Mouse (Mus musculus): Measurements from ENCODE around the gene Ppp2r5a. TPM values are rescaled to one million over a fixed set of nuclear protein-coding genes. Genes with fewer than 3 reads are reported as not detected.

Gene Ppp2r5a
- polyA plus RNA-seq, 1 experiment from 2014 or later: 19.4 TPM

GRCm38 (mm10) chr1:191307766-191308455, 95.2 kb downstream of the Ppp2r5a start:
- no peak overlapping the region for H3K27ac ChIP-seq (ENCODE audit: low read depth, low read length)
- WGBS: 79% methylated on average over 9 of the region's 9 CpGs
- no peaks in the 10 kb centered on the region for H3K36me3 ChIP-seq (ENCODE audit: control insufficient read depth, insufficient read depth, low read length)
- no peaks in the 10 kb centered on the region for H3K27me3 ChIP-seq (ENCODE audit: control insufficient read depth, insufficient read depth, low read length)
- no peak for ATAC-seq (replicated peaks; ENCODE audit: low FRiP score)
- H3K9ac ChIP-seq (ENCODE audit: low read length): no peak overlapping the region
- H3K4me2 ChIP-seq (ENCODE audit: low read depth, low read length, severe bottlenecking): no peak overlapping the region
- no peaks in the 10 kb centered on the region for H3K9me3 ChIP-seq (ENCODE audit: control insufficient read depth, low read length)
- H3K4me3 ChIP-seq (ENCODE audit: low read depth, low read length): no peak overlapping the region
- H3K4me1 ChIP-seq (replicated peaks; ENCODE audit: control insufficient read depth, insufficient read depth, low read length): no peaks in the 10 kb centered on the region
- DNase-seq (ENCODE audit: low spot score): no peak

- H3K4me1 ChIP-seq (replicated peaks; ENCODE audit: control insufficient read depth, insufficient read depth, low read length): no peaks in the 10 kb centered on the region
- H3K9me3 ChIP-seq (ENCODE audit: control insufficient read depth, low read length): no peaks in the 10 kb centered on the region
- no peak overlapping the region for H3K27ac ChIP-seq (ENCODE audit: low read depth, low read length)
- no peak overlapping the region for H3K9ac ChIP-seq (ENCODE audit: low read length)
- no peaks in the 10 kb centered on the region for H3K36me3 ChIP-seq (ENCODE audit: control insufficient read depth, insufficient read depth, low read length)
- H3K27me3 ChIP-seq (ENCODE audit: control insufficient read depth, insufficient read depth, low read length): no peaks in the 10 kb centered on the region
- DNase-seq (ENCODE audit: low spot score) (no peak), ATAC-seq (replicated peaks; ENCODE audit: low FRiP score) (no peak)
- 91% methylated on average over 9 of the region's 9 CpGs for WGBS
- no peak overlapping the region for H3K4me3 ChIP-seq (ENCODE audit: low read depth, low read length)
- H3K4me2 ChIP-seq (ENCODE audit: low read depth, low read length, severe bottlenecking): no peak overlapping the region
Measured at GRCm38 (mm10) chr1:191306316-191306715, 96.8 kb downstream of the Ppp2r5a start.

GRCm38 (mm10) chr1:191305610-191306009, 97.5 kb downstream of the Ppp2r5a start:
- Histone ChIP-seq H3K9ac (ENCODE audit: low read length) (no peak overlapping the region), H3K9me3 (ENCODE audit: control insufficient read depth, low read length) (no peaks in the 10 kb centered on the region), H3K27me3 (ENCODE audit: control insufficient read depth, insufficient read depth, low read length) (no peaks in the 10 kb centered on the region), H3K4me3 (ENCODE audit: low read depth, low read length) (no peak overlapping the region), H3K4me2 (ENCODE audit: low read depth, low read length, severe bottlenecking) (no peak overlapping the region), H3K27ac (ENCODE audit: low read depth, low read length) (no peak overlapping the region), H3K36me3 (ENCODE audit: control insufficient read depth, insufficient read depth, low read length) (no peaks in the 10 kb centered on the region), H3K4me1 (replicated peaks; ENCODE audit: control insufficient read depth, insufficient read depth, low read length) (no peaks in the 10 kb centered on the region)
- 70% methylated on average over 7 of the region's 7 CpGs for WGBS
- DNase-seq (ENCODE audit: low spot score) (no peak), ATAC-seq (replicated peaks; ENCODE audit: low FRiP score) (no peak)

GRCm38 (mm10) chr1:191304216-191304615, 98.9 kb downstream of the Ppp2r5a start:
- Histone ChIP-seq H3K36me3 (ENCODE audit: control insufficient read depth, insufficient read depth, low read length) (no peaks in the 10 kb centered on the region), H3K4me3 (ENCODE audit: low read depth, low read length) (no peak overlapping the region), H3K27ac (ENCODE audit: low read depth, low read length) (no peak overlapping the region), H3K4me1 (replicated peaks; ENCODE audit: control insufficient read depth, insufficient read depth, low read length) (no peaks in the 10 kb centered on the region), H3K4me2 (ENCODE audit: low read depth, low read length, severe bottlenecking) (no peak overlapping the region), H3K27me3 (ENCODE audit: control insufficient read depth, insufficient read depth, low read length) (no peaks in the 10 kb centered on the region), H3K9ac (ENCODE audit: low read length) (no peak overlapping the region), H3K9me3 (ENCODE audit: control insufficient read depth, low read length) (no peaks in the 10 kb centered on the region)
- ATAC-seq (replicated peaks; ENCODE audit: low FRiP score) (no peak), DNase-seq (ENCODE audit: low spot score) (no peak)
- WGBS: 72% methylated on average over 6 of the region's 6 CpGs

DNA sequence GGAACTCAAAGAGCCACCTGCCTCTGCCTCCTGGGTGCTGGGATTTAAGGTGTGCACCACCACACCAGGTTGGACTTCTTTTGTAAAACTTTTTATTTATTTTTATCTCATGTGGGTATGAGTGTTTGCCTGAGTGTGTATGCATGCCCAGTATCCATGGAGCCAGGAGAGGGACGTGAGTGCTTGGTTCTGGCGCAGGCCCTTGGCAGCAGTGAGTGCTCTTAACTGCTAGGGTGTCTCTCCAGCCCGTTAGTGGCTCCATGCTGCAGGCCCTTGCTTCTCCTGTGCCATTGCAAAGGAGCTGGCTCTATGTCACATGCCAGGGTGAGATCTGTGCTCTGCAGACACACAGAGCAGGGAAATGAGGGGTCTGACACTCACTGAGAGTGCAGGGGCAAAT, 99.3 kb downstream of the Ppp2r5a start:
- DNase-seq (ENCODE audit: low spot score) (no peak), ATAC-seq (replicated peaks; ENCODE audit: low FRiP score) (no peak)
- WGBS: 74% methylated on average over 3 of the region's 3 CpGs
- Histone ChIP-seq H3K36me3 (ENCODE audit: control insufficient read depth, insufficient read depth, low read length) (no peaks in the 10 kb centered on the region), H3K27ac (ENCODE audit: low read depth, low read length) (no peak overlapping the region), H3K9me3 (ENCODE audit: control insufficient read depth, low read length) (no peaks in the 10 kb centered on the region), H3K27me3 (ENCODE audit: control insufficient read depth, insufficient read depth, low read length) (no peaks in the 10 kb centered on the region), H3K9ac (ENCODE audit: low read length) (no peak overlapping the region), H3K4me3 (ENCODE audit: low read depth, low read length) (no peak overlapping the region), H3K4me2 (ENCODE audit: low read depth, low read length, severe bottlenecking) (no peak overlapping the region), H3K4me1 (replicated peaks; ENCODE audit: control insufficient read depth, insufficient read depth, low read length) (no peaks in the 10 kb centered on the region)

Other genes with a start within 250 kb of the Ppp2r5a start
- not detected in 2 replicates for gene Fam71a, start 238.5 kb downstream of the Ppp2r5a start, polyA plus RNA-seq (2014; fragmentation: Nextera tagmentation; extraction: Ambion mirVana)
- 2.0 and 2.4 TPM in 2 replicates for gene Atf3, start 185.2 kb downstream of the Ppp2r5a start, polyA plus RNA-seq (2014; fragmentation: Nextera tagmentation; extraction: Ambion mirVana)
- gene Nenf, start 85.1 kb downstream of the Ppp2r5a start, polyA plus RNA-seq (2014; fragmentation: Nextera tagmentation; extraction: Ambion mirVana): 57.6 and 57.8 TPM in 2 replicates
- gene Tmem206, start 77.4 kb downstream of the Ppp2r5a start, polyA plus RNA-seq (2014; fragmentation: Nextera tagmentation; extraction: Ambion mirVana): 34.2 and 35.5 TPM in 2 replicates
- gene Dtl, start 172.3 kb upstream of the Ppp2r5a start, polyA plus RNA-seq (2014; fragmentation: Nextera tagmentation; extraction: Ambion mirVana): 87.9 and 93.7 TPM in 2 replicates
- gene Ints7, start 172.4 kb upstream of the Ppp2r5a start, polyA plus RNA-seq (2014; fragmentation: Nextera tagmentation; extraction: Ambion mirVana): 78.2 and 83.7 TPM in 2 replicates

Data from forebrain, embryonic 11.5 days (tissue).